Mouse (Mus musculus) lung, postnatal 4 days (tissue): ENCODE measurements at regions not wholly inside any gene's neighbourhood (a gene's known extent, or its start where the extent isn't known, plus 50 kb on each side); places are given as distances from the start of the nearest gene placed in this dataset.

Source experiments
- DNase-seq, 2 experiments: peaks; one replicate each; pipeline ENCODE4 v3.0.0; 2021

- no peak for DNase-seq
These were observed 447.9 kb upstream of the Adamts9 start for GRCm38 (mm10) chr6:93391166-93391565.

- no peak for DNase-seq
These were observed 428.0 kb upstream of the Adamts9 start for GRCm38 (mm10) chr6:93371341-93371740.

DNA sequence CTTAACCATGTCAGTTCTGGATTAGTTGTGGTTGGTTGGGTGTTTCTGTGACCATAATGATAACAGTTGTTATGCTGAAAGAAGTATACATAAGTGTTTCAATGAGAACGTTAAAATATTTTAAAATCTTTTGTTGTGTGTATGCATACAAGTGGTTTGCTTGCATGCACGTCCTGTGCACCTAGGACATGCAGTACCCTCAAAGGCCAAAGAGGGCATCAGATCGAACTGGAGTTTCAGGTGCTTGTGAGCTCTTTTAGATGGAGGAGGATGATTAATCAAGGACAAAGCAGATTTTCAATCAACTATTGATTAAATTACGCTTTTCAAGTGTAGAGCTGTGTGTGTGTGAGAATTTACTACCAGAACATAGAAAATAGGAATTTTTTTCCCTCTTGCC, 420.6 kb upstream of the Adamts9 start:
- DNase-seq, result no peak

- no peak for DNase-seq
These were observed 410.2 kb upstream of the Adamts9 start for GRCm38 (mm10) chr6:93353353-93354125.

DNA sequence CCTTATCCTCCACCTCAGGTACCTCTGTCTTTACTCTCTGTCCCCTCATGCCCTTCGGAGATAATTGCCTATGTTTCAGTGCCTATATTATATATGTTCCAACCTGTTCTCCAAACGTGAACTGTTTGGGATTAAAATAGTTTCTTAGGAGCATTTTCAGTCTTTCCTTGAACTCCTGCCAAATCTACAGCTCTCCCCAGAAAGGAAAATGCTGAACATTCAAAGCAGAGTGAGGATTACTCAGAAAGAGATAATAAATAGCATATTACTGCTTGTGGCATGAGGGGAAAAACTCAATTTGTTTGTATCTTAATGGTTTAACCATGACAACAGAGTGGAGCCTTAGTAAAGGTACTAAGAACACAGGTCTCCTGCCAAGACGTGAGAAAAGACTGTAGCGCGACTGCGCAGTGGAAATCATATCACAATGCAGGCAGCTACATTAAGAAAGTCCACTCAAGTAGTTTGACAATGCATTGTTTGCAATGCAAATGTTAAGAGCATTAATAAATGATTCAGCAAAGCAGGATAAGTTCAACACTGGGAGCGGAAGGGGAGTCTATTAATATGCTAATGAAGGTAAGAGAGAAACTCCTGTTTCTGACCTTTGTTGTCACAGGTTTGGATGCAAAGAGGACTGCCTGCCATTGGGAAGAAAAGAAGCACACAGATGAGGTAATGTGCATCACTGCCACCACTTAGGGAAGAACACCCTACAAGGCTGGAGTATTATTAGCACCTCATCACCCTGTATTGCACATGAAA, 406.8 kb upstream of the Adamts9 start:
- DNase-seq, result no peak

GRCm38 (mm10) chr6:93348141-93348540, 404.8 kb upstream of the Adamts9 start:
- DNase-seq, result no peak

- DNase-seq, result no peak
These were observed 385.4 kb upstream of the Adamts9 start for GRCm38 (mm10) chr6:93328683-93329082.

DNA sequence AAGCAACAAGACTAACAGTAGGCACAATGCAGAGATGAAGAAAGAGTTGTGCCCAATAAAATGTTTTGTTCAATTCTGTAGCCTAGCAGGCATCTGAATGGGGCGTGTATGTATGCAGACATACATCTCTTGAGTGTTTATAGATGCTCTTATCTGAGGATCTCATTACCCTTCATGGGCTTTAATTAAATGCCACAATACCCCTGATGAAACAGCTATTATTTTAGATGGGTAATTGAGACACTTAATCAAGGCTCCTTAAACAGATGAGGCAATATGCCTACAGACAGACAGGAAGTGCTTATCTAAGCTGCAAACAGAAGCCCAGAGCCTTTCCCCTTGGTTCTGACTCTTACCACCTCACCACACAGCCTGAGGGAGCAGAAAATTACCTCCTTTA, 384.6 kb upstream of the Adamts9 start:
- no peak for DNase-seq

- DNase-seq, result no peak
These were observed 380.6 kb upstream of the Adamts9 start for GRCm38 (mm10) chr6:93323881-93324280.

GRCm38 (mm10) chr6:93314625-93315024, 371.3 kb upstream of the Adamts9 start:
- no peak for DNase-seq

DNA sequence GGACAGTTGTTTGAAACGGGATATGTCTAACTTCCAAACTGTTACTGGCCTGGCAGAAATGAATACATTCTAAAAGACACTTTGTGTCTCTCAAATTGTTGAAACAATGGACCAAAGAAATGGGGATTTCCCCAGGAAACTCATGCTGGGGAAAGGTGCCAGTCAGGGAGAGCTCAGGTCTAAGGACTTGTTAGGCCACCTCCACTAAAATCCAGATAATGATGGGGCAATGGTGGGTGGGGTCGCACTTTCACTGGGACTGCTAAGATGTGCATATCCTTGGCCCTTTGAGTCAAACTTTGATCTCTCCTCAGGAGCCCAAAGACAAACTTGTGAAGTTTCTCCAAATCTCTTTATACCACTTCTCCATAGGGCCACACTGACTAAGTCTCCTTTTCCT, 361.9 kb upstream of the Adamts9 start:
- DNase-seq, result no peak

DNA sequence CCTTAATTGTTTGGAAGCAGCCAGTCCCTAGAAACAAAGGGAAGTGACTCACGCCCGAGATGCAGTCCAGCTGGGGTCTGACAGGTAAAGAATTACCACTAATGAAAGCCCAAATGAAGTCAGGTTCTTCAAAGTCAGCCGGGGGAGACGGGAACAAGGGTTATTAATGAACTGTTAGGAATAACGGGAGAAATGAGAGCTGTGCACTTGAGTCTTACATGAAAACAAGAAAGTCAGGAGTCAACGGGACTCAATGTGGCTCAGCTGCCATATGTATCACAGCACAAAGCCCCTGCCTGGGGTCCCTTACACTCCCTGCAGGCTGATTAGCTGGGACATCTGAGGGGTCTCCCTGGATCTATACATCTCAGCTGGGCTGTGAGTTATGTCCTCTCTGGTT, 354.7 kb upstream of the Adamts9 start:
- DNase-seq, result no peak

DNA sequence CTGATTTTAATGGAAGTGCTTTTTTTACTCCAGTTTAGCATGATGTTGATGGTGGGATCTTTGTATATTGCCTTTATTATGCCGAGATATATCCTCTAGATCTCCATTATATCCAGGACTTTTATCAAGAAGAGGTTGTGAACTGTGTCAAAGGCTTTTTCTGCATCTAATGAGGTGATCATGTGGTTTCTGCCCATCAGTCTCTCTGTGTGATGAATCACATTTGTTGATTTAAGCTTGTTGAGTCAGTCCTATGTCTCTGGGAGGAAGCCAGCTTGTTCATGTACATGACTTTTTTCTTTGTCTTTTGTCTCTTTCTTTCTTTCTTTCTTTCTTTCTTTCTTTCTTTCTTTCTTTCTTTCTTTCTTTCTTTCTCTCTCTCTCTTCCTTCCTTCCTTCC, 348.4 kb upstream of the Adamts9 start:
- DNase-seq, result no peak

DNA sequence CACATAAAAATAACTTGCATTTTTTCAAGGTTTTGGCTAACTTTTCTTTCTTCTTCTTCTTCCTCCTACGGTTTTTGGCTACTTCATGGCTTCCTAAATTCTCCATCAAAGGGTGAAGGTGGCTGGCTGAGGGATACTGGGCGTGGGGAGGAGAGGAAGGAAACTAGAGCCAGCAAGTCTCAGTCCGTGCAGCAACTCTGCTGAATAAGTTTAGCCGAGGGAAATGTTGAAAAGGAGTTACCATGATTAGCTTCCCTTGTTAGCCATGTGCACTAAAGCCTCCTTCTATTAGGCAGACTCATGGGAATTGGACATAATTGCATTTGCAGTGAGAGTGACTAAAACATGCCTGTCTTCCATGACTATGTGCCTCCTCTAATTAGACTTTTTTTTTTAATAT, 345.1 kb upstream of the Adamts9 start:
- no peak for DNase-seq

GRCm38 (mm10) chr6:93285796-93286195, 342.5 kb upstream of the Adamts9 start:
- no peak for DNase-seq

- no peak for DNase-seq
These were observed 338.2 kb upstream of the Adamts9 start for GRCm38 (mm10) chr6:93281530-93281929.

GRCm38 (mm10) chr6:93273917-93274513, 330.7 kb upstream of the Adamts9 start:
- peak; percentile 52 to 77 for DNase-seq

DNA sequence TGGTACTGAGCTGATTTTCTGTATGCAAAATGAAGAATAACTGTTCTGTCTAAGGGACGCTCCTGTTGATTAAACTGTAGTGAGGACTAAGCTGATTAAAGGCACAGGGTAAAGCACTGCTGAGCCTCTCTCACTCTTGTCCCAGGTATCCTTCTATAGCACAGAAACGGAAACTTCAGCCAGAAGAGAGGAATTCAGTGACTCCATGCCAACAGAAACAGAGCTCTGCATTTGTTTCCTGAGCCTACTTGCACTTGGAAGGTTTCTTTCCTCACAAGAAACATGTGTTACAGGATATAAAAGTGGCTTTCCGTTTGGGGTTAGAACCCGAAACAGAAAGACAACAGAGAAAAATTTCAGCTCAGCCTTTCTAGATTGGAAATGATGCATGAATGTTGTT, 328.9 kb upstream of the Adamts9 start:
- no peak for DNase-seq

GRCm38 (mm10) chr6:93266826-93267225, 323.5 kb upstream of the Adamts9 start:
- no peak for DNase-seq

DNA sequence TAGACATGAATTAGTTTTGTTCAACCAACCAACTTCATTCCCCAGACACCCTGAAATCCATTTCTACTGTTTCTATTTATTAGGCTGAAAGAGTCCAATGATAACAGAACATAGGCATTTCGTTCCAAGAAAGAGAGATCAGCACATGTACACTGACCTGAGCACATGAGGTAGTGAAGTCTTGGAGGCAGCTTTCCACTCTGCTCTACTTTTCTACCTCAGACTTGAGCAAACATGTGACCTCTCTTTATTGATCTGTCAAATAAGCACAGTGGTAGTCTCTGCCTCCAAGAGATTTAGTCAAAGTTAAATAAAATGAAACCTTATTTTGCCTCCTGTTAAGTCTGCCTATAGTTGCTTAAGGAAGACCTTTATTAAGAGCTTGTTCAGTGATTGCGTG, 321.9 kb upstream of the Adamts9 start:
- no peak for DNase-seq

DNA sequence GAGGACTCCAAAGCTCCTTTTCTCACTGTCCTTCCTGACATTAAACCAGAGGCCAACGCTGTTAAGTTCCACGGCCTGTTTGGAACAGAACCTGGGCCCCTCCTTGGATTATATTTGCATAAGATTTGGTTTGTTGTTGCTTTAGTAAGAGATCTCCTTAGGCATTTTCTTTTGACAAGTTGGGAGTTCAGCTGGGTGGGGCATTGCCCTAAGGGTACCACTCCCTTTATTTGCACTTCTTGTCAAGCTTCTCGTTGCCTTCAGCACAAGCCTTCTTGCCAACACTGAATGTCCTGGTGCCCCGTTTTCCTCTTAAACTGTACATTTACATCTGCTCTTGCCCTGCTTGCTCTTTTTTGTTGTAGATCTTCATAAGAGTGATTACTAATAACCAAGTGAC, 317.5 kb upstream of the Adamts9 start:
- DNase-seq, result no peak

- no peak for DNase-seq
These were observed 314.0 kb upstream of the Adamts9 start for GRCm38 (mm10) chr6:93257130-93257841.

- DNase-seq, result no peak
These were observed 310.5 kb upstream of the Adamts9 start for GRCm38 (mm10) chr6:93253746-93254145.
